Mouse (Mus musculus) liver, adult 2 months (tissue): ENCODE measurements around the gene Dpp6.

Source experiments
- CTCF ChIP-seq: fragments of 200-500 bp; IDR thresholded peaks from 2 replicates; pipeline ENCODE4 v1.5.1; 2011; ENCODE audit warnings: low read depth, low read length, control low read depth
- POLR2A ChIP-seq: fragments of 200-500 bp; IDR thresholded peaks from 2 replicates; pipeline ENCODE4 v1.6.1; 2011; ENCODE audit warnings: low read length, control low read depth; ENCODE audit not compliant: insufficient read depth; ENCODE audit errors: extremely low read depth

DNA sequence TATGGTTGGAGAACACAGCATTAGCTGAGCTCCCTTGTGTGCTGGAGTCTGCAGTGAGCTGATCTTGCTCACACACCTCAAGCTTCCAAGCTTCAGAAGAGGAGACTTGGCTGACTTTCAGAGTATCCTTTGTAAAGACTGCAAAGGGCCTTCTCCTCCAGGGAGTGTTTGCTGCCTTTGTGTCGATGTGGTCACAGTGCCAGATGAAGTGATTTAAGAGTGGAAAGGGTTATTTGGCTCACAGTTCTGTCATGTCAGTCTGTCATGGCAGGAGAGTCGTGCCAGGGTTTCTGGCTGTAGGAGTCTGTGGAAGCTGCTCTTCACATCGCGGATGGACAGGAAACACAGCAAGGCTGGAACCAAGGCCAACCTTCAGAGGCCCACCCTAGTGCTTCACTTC, 899.0 kb downstream of the Dpp6 start:
- no peak for TF ChIP-seq CTCF
- no peak for TF ChIP-seq POLR2A
